Mouse (Mus musculus): ENCODE results near the gene Mgmt.

Mgmt gene

GRCm38 (mm10) chr7:137121243-137121858, 226.9 kb downstream of the Mgmt start:
- 34% methylated on average over 16 of the region's 16 CpGs for WGBS

DNA sequence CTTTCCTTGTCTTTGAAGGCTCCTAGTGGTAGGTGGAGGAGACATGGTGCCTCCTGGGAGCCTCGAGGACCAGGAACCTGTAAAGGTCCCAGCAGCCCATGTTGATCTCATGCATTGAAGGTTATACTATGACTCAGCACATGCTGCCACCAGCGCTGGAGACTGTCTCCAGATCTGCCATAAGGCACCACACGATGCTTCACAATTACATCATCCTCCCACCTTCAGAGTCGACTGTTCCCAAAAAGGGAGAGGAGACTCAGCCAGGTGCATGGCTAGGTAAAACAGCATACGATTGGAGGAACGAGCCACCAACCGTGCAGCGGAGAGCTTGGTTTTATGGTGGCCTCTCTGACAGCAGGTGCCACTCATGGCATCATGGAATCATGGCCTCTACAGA, 234.3 kb downstream of the Mgmt start:
- WGBS, result 67% methylated on average over 8 of the region's 8 CpGs

- WGBS, result 88% methylated on average over 10 of the region's 10 CpGs
Observed at GRCm38 (mm10) chr7:137130211-137130610, 235.8 kb downstream of the Mgmt start.

GRCm38 (mm10) chr7:137131957-137132356, 237.5 kb downstream of the Mgmt start:
- WGBS, result 87% methylated on average over 5 of the region's 5 CpGs

GRCm38 (mm10) chr7:137138101-137138500, 243.7 kb downstream of the Mgmt start:
- WGBS, result 74% methylated on average over 5 of the region's 5 CpGs

DNA sequence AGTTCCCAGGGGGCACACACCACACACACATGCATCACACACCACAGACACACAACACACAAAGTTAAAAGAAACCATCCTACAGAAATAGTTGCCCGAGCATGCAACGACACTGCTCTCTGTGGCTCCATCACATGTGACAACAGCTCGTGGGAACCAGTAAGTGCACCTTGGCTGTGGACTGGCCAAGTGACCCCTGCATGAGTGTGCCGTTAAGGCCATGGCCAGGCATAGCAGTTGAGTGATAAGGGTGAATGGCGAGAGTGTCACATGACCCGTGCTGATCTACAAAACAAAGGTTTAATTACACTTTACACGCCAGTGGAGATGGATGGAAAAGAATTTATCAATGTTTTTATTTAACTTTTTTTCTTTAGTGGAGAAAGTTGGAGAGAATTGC, 245.9 kb downstream of the Mgmt start:
- 84% methylated on average over 7 of the region's 7 CpGs for WGBS

- 45% methylated on average over 3 of the region's 3 CpGs for WGBS
Observed at GRCm38 (mm10) chr7:137141386-137141785, 247.0 kb downstream of the Mgmt start.

DNA sequence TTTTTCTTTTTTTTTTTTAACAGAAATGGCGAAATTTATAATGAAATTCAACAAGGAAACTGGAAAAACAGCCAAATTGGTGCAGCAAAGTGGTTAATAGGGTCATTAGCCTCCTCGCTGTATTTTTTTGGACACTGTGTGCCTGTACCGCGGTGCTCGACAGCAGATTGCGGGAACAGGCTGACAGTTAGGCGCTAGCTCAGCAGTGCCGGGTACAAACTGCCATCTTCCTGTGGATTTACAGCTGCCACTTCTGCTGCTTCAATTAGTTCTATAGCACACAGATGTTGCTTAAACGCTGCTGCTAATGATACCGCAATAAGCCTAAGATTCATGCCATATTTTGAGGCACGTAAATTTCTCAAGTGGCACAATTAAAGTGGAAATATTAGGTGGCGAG, 252.7 kb downstream of the Mgmt start:
- 45% methylated on average over 12 of the region's 12 CpGs for WGBS

- WGBS, result 90% methylated on average over 2 of the region's 2 CpGs
Observed at GRCm38 (mm10) chr7:137151854-137152253, 257.4 kb downstream of the Mgmt start.

DNA sequence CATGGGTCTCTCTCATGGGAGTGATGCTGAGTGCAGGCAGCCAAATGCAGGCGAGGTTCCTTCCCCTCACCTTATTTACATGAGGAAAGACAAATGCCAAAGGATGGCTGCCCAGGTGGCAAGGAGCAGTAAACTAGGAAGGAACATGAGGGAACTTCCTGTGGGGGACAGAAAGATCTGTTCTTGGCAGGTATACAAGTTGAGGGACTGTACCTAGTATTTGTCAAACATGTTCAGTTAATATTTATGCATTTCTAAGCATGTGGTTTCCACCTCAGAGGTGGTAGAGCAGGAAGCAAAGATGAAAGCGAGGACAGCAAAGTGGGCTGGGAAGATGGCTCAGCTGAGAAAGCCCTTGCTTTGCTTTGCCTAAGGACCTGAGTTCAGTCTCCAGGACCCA, 260.2 kb downstream of the Mgmt start:
- 83% methylated on average over 2 of the region's 2 CpGs for WGBS

GRCm38 (mm10) chr7:137172278-137172677, 277.9 kb downstream of the Mgmt start:
- WGBS, result 79% methylated on average over 9 of the region's 9 CpGs
